Mouse (Mus musculus) brain, embryonic 14.5 days (tissue): ENCODE results near the gene Wbp2. TPM values are rescaled to one million over a fixed set of nuclear protein-coding genes. Genes with fewer than 3 reads are reported as not detected.

ENCODE experiments used
- DNase-seq: peaks from one replicate; pipeline ENCODE4 v3.0.0-alpha.2; 2011; ENCODE audit warnings: low read depth
- CTCF ChIP-seq: fragments of 200-500 bp; IDR thresholded peaks from 2 replicates; pipeline ENCODE4 v1.5.1; 2012; ENCODE audit warnings: inconsistent platforms, mild to moderate bottlenecking, moderate library complexity, borderline replicate concordance; ENCODE audit not compliant: insufficient read depth, insufficient read length; ENCODE audit errors: extremely low read depth
- POLR2A ChIP-seq: fragments of 200-500 bp; IDR thresholded peaks from 2 replicates; pipeline ENCODE4 v1.6.1; 2012; ENCODE audit warnings: mild to moderate bottlenecking, inconsistent platforms, borderline replicate concordance; ENCODE audit not compliant: poor library complexity, insufficient read depth, insufficient read length, severe bottlenecking; ENCODE audit errors: extremely low read depth
- polyA plus RNA-seq: library from polyadenylated mRNA; depleted of rRNA; stranded (reverse); fragments of >200 nt; gene quantifications from 2 replicates; pipeline ENCODE4 v1.2.3, GENCODE M21; 2012

Gene Wbp2
- polyA plus RNA-seq, 1 experiment = 142 TPM

GRCm38 (mm10) chr11:116081081-116081480, 5.7 kb downstream of the Wbp2 start:
- TF ChIP-seq CTCF (peak; percentile 19; the same call in 1 of the 2 replicates), POLR2A (no peak)
- DNase-seq = no peak

DNA sequence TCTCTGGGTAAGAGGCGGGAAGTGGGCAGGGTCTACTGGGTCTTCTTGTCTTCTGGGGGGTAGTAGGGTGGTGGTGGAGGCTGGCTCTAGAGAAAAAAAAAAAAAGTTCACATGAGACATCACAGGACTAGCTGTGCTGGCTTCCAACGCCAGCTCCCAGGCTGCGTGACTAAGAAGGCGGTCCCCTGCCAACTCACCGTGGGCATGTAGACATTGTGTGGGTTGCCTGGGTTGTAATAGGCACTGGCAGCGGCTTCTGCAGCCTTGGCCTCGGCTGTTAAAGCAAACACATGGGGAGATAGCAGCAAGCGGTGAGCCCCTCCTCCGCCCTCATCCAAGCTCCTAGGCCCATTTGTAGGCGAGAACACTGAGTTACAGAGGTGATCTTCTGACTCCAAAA, 7.3 kb downstream of the Wbp2 start:
- no peak for DNase-seq
- TF ChIP-seq POLR2A (no peak), CTCF (no peak)

GRCm38 (mm10) chr11:116078676-116079320, 8.0 kb downstream of the Wbp2 start:
- no peak for DNase-seq
- TF ChIP-seq POLR2A (no peak), CTCF (no peak)

GRCm38 (mm10) chr11:116078221-116078620, 8.6 kb downstream of the Wbp2 start:
- peak; percentile 35 for DNase-seq
- TF ChIP-seq POLR2A (no peak), CTCF (no peak)

DNA sequence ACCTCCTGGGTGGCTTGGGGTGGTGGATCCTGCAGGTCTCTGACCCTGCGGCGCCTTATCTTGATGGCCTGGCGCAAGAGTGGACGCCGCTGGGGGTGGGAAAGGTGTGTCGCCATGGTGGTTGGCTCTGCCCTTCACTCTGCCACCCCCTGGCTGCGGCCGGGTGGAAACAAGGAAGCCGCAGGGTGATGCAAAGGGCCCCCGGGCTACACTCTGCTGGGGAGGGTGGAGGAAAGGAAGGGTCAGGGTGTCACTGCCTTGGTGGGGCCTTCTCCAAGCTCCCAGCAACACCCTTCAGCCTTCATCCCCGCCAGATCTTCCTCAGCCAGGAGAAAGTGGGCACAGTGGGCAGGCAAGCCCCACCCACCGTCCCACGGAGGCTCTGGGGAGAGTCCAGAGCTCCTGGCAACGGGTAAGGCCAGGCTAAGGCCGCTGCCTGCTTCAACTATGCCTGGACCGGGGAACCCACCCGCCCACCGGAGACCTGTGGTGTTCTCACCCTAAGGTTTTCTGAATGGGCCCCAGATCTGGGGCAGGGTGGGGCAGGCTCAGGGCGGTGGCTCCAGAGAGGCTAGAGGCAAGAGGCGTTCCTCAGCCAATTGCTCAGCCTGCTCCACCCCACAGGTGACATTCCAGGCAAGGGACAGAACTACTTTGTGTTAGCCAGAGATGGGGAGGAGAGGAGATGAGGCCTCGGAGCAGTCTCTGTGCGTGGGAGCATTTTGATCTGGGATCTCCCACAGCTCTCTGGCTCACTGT, 9.2 kb downstream of the Wbp2 start, which contains the start of gene Unc13d:
Gene Unc13d, minus strand, starts transcription at position 516 of the 759 bp plus-strand sequence.
- DNase-seq = no peak
- TF ChIP-seq POLR2A (no peak), CTCF (no peak)

DNA sequence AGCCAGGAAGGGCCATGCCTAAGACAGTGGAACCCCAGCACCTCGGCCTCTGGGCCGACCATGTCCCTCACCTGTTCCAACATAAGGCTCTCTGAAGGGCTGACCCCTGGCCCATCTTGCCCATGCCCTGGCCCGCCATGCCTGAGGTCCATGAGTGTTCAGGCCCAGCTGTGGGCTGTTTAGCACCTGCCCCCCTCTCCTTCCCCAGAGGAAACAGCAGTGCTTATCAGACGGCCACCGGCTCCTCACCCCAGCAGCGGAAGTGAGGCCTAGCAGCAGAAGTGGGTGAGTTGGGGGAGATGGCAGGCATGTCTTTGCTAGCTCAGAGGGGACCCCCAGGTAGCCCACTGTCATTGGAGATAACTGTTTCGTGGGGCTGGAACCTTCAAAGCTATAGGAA, 10.0 kb downstream of the Wbp2 start:
- DNase-seq = no peak
- no peak for TF ChIP-seq POLR2A
- TF ChIP-seq CTCF = no peak

GRCm38 (mm10) chr11:116076266-116076540, 10.6 kb downstream of the Wbp2 start:
- no peak for TF ChIP-seq CTCF
- TF ChIP-seq POLR2A = no peak
- no peak for DNase-seq

GRCm38 (mm10) chr11:116075539-116076265, 11.1 kb downstream of the Wbp2 start:
- TF ChIP-seq CTCF = no peak
- no peak for TF ChIP-seq POLR2A
- no peak for DNase-seq

DNA sequence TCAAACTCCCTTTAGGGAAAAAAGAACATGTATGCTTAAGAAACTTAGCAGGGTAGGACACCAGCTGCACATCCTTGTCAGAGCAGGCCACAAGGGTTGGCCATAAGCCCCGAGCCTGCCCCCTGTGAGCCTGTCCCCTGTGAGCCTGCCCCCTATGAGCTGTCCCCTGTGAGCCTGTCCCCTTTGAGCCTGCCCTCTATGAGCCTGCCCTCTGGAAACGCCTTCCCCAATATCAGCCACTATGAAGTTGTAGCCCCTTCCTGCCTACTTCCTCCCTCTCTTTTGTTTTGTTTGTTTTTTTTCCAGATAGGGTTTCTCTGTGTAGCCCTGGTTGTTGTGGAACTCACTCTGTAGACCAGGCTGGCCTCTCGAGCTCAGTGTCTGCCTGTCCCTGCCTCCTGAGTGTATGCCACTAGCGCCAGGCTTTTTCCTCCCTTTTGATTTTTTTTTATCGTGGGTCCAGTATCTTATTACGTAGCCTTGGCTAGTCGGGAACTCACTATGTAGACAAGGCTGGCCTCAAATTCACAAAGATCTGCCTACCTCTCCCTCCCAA, 12.3 kb downstream of the Wbp2 start:
- no peak for TF ChIP-seq POLR2A
- no peak for TF ChIP-seq CTCF
- DNase-seq = no peak

DNA sequence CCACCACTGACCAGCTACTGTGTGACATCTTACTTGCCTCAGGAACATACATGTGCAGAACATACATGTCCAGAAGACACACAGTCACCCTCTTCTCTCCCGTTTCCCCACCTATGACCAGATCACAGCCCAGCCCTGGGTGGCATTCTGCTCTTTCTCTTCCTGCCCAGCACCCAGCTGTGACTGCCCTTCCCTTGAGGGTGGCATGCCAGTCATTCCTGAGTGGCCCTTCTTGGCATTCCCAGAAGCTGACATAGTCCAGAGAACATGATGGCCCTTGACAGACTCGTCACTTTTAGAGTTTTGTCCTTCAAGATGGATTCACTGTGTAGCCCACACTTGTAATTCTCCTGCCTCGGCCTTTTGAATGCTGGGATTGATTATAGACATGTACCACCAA, 14.2 kb downstream of the Wbp2 start:
- DNase-seq = no peak
- TF ChIP-seq POLR2A = no peak
- TF ChIP-seq CTCF = no peak

- DNase-seq = no peak
- TF ChIP-seq POLR2A (no peak), CTCF (peak; percentile 33; the same call in 1 of the 2 replicates)
Observed at GRCm38 (mm10) chr11:116071510-116071909, 15.3 kb downstream of the Wbp2 start.
